Mouse (Mus musculus) stomach, embryonic 16.5 days (tissue): ENCODE results near the gene Nceh1. TPM values are rescaled to one million over a fixed set of nuclear protein-coding genes. Genes with fewer than 3 reads are reported as not detected.

Experiments
- ATAC-seq: fragments of 200-750 bp; cut with Nextera tagmentation; 2 replicates; pipeline ENCODE4 v1.8.0; 2017; ENCODE audit warnings: moderate number of reproducible peaks, moderate TSS enrichment; ENCODE audit not compliant: insufficient read depth, low FRiP score
- H3K27ac ChIP-seq: fragments of 300-500 bp; sonication (generic); 2 replicates; pipeline ENCODE4 v1.5.1; 2014; ENCODE audit warnings: low read length
- H3K27me3 ChIP-seq: fragments of 300-500 bp; sonication (generic); 2 replicates; pipeline ENCODE4 v1.6.1; 2014; ENCODE audit warnings: low read length, control low read depth, mixed read lengths; ENCODE audit not compliant: control insufficient read depth, insufficient read depth
- H3K36me3 ChIP-seq: fragments of 300-500 bp; sonication (generic); 2 replicates; pipeline ENCODE4 v1.6.1; 2014; ENCODE audit warnings: low read length; ENCODE audit not compliant: control insufficient read depth, insufficient read depth
- H3K4me1 ChIP-seq: fragments of 300-500 bp; sonication (generic); 2 replicates; pipeline ENCODE4 v1.6.1; 2014; ENCODE audit warnings: low read length, control low read depth, mixed read lengths; ENCODE audit not compliant: control insufficient read depth, insufficient read depth
- H3K4me2 ChIP-seq: fragments of 300-500 bp; sonication (generic); 2 replicates; pipeline ENCODE4 v1.6.1; 2014; ENCODE audit warnings: low read depth, low read length, mixed read lengths
- H3K4me3 ChIP-seq: fragments of 300-500 bp; sonication (generic); replicated peaks from 2 replicates; pipeline ENCODE4 v1.5.1; 2014; ENCODE audit warnings: mild to moderate bottlenecking, low read length
- H3K9ac ChIP-seq: fragments of 300-500 bp; sonication (generic); 2 replicates; pipeline ENCODE4 v1.6.1; 2014; ENCODE audit warnings: low read length
- H3K9me3 ChIP-seq: fragments of 300-500 bp; sonication (generic); replicated peaks from 2 replicates; pipeline ENCODE4 v1.6.1; 2016; ENCODE audit warnings: low read length, control low read depth; ENCODE audit not compliant: control insufficient read depth
- WGBS: fragments of 180-500 bp; shearing (Covaris S2); extraction: QIAGEN DNeasy Blood & Tissue Kit; methylation state at CpG from one replicate; pipeline ENCODE4 v1.1.7; 2014; 5-methylcytosine and 5-hydroxymethylcytosine counted together
- polyA plus RNA-seq: library from polyadenylated mRNA; unstranded; fragments of >200 nt; fragmentation: Nextera tagmentation; extraction: Ambion mirVana; gene quantifications from 2 replicates; pipeline ENCODE4 v1.2.1, GENCODE M21; 2015

The Nceh1 gene
- polyA plus RNA-seq, 1 experiment from 2014 or later = 8.6 TPM

GRCm38 (mm10) chr3:27319650-27320049 lies 136.9 kb downstream of the Nceh1 start:
- no peaks in the 10 kb centered on the region for H3K27me3 ChIP-seq
- WGBS = no CpG with 5 or more reads among the region's 1 CpGs
- no peak overlapping the region for H3K4me3 ChIP-seq
- no peak overlapping the region for H3K9ac ChIP-seq
- no peak overlapping the region for H3K4me2 ChIP-seq
- H3K9me3 ChIP-seq = no peaks in the 10 kb centered on the region
- H3K36me3 ChIP-seq = no peaks in the 10 kb centered on the region
- peaks cover 7% of the 10 kb centered on the region; the same call in 1 of the 2 replicates for H3K4me1 ChIP-seq
- no peak for ATAC-seq
- no peak overlapping the region for H3K27ac ChIP-seq

GRCm38 (mm10) chr3:27320613-27321495 lies 138.1 kb downstream of the Nceh1 start:
- no peak overlapping the region for H3K27ac ChIP-seq
- no peaks in the 10 kb centered on the region for H3K9me3 ChIP-seq
- no peak overlapping the region for H3K4me2 ChIP-seq
- no peak for ATAC-seq
- H3K9ac ChIP-seq = no peak overlapping the region
- no peaks in the 10 kb centered on the region for H3K36me3 ChIP-seq
- no peaks in the 10 kb centered on the region for H3K27me3 ChIP-seq
- H3K4me3 ChIP-seq = no peak overlapping the region
- WGBS = 74% methylated on average over 9 of the region's 9 CpGs
- peaks cover 7% of the 10 kb centered on the region; the same call in 1 of the 2 replicates for H3K4me1 ChIP-seq

- H3K36me3 ChIP-seq = no peaks in the 10 kb centered on the region
- no peak overlapping the region for H3K27ac ChIP-seq
- no peak overlapping the region for H3K4me2 ChIP-seq
- no peak overlapping the region for H3K4me3 ChIP-seq
- no peaks in the 10 kb centered on the region for H3K27me3 ChIP-seq
- ATAC-seq = no peak
- H3K9ac ChIP-seq = no peak overlapping the region
- no peaks in the 10 kb centered on the region for H3K4me1 ChIP-seq
- no peaks in the 10 kb centered on the region for H3K9me3 ChIP-seq
- 76% methylated on average over 9 of the region's 9 CpGs for WGBS
Observed at GRCm38 (mm10) chr3:27322591-27322990, 139.8 kb downstream of the Nceh1 start.

GRCm38 (mm10) chr3:27323551-27323950 lies 140.8 kb downstream of the Nceh1 start:
- Histone ChIP-seq H3K27ac (no peak overlapping the region), H3K4me3 (no peak overlapping the region), H3K27me3 (no peaks in the 10 kb centered on the region), H3K36me3 (no peaks in the 10 kb centered on the region), H3K9ac (no peak overlapping the region), H3K4me1 (no peaks in the 10 kb centered on the region), H3K4me2 (no peak overlapping the region), H3K9me3 (no peaks in the 10 kb centered on the region)
- ATAC-seq = no peak
- WGBS = 47% methylated on average over 5 of the region's 5 CpGs

- no peaks in the 10 kb centered on the region for H3K36me3 ChIP-seq
- no peaks in the 10 kb centered on the region for H3K27me3 ChIP-seq
- H3K9ac ChIP-seq = no peak overlapping the region
- no peak overlapping the region for H3K4me3 ChIP-seq
- H3K4me1 ChIP-seq = no peaks in the 10 kb centered on the region
- no peak overlapping the region for H3K27ac ChIP-seq
- no peaks in the 10 kb centered on the region for H3K9me3 ChIP-seq
- H3K4me2 ChIP-seq = no peak overlapping the region
- no peak for ATAC-seq
- WGBS = 59% methylated on average over 4 of the region's 4 CpGs
Observed at GRCm38 (mm10) chr3:27326633-27327191, 143.9 kb downstream of the Nceh1 start.

- Histone ChIP-seq H3K27me3 (no peaks in the 10 kb centered on the region), H3K4me2 (no peak overlapping the region), H3K36me3 (no peaks in the 10 kb centered on the region), H3K4me1 (no peaks in the 10 kb centered on the region), H3K9me3 (no peaks in the 10 kb centered on the region), H3K4me3 (no peak overlapping the region), H3K27ac (no peak overlapping the region), H3K9ac (no peak overlapping the region)
- ATAC-seq = no peak
- 92% methylated on average over 5 of the region's 5 CpGs for WGBS
Observed at GRCm38 (mm10) chr3:27330706-27331105, 147.9 kb downstream of the Nceh1 start.

Other genes with a start within 250 kb of the Nceh1 start
- 45.7 and 47.3 TPM in 2 replicates for gene Ect2, start 29.1 kb upstream of the Nceh1 start, polyA plus RNA-seq
- 0.40 and 0.62 TPM in 2 replicates for gene Tnfsf10, start 134.1 kb downstream of the Nceh1 start, polyA plus RNA-seq
- gene Ghsr, start 188.4 kb downstream of the Nceh1 start, polyA plus RNA-seq = not detected in 2 replicates